Mouse (Mus musculus): Measurements from ENCODE around the gene Numbl.

The Numbl gene

GRCm38 (mm10) chr7:27291795-27292466 is 33.7 kb downstream of the Numbl start:
- peak; percentile 70 for DNase-seq (ENCODE audit: low read depth, low spot score)

GRCm38 (mm10) chr7:27295956-27296355 is 37.7 kb downstream of the Numbl start:
- peak; percentile 58 for DNase-seq (ENCODE audit: low read depth, low spot score)

- DNase-seq (ENCODE audit: low read depth, low spot score) = no peak
Measured at GRCm38 (mm10) chr7:27296518-27296917, 38.3 kb downstream of the Numbl start.

GRCm38 (mm10) chr7:27298033-27298610 is 39.9 kb downstream of the Numbl start:
- no peak for DNase-seq (ENCODE audit: low read depth, low spot score)

DNA sequence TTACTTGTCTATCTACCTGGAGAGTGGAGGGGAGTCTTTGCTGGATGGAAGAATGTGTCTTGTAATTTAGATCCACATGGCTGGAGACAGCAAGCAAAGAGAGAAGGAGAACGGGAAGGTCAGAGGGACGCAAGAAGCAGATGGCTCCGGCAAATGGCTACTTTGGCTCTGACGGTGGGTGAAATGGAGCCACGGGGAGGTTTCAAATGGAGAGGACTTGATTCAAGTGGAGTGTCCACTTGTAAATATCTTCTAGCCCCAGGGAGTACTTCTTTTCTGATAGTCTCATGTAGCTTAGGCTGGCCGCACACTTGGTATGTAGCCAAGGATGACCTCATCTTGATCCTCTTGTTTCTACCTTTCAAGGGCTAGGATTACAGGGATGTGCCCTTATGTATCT is 40.6 kb downstream of the Numbl start:
- no peak for DNase-seq (ENCODE audit: low read depth, low spot score)

DNA sequence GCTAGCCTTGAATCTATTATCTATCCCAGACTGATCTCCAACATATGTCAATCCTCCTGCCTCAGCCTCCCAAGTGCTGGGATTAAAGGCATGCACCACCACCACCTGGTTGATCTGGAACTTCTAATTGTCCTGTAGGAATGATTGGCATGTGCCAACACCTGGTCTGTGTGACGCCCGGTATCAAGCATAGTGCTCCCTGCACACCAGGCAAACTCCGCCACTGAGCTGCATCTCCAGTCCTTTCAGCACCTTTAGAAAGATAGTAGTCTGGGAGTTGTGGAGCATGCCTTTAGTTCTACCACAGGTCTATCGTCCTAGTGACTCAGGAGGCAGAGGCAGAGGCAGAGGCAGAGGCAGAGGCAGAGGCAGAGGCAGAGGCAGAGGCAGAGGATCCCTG is 42.1 kb downstream of the Numbl start:
- no peak for DNase-seq (ENCODE audit: low read depth, low spot score)

GRCm38 (mm10) chr7:27300801-27301200 is 42.6 kb downstream of the Numbl start:
- no peak for DNase-seq (ENCODE audit: low read depth, low spot score)

DNA sequence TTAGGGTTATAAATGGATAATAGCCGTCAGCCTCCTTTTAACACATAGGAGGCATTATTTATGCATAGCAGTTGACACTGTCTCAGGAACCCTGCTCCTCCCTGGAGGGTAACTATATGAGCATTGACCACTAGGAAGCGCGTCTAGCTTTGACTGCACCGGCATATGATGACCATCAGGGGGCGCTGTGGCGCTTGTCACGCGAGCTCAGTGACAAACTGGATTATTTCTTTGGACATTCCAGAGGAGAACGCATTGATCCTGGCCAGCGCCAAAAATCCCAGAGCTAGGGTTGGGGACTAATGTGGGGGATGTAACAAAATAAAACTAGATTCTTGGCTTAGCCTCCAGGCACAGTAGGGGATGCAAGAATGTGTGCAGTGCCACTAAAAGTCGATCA is 43.9 kb downstream of the Numbl start:
- DNase-seq (ENCODE audit: low read depth, low spot score) = peak; percentile 56

DNA sequence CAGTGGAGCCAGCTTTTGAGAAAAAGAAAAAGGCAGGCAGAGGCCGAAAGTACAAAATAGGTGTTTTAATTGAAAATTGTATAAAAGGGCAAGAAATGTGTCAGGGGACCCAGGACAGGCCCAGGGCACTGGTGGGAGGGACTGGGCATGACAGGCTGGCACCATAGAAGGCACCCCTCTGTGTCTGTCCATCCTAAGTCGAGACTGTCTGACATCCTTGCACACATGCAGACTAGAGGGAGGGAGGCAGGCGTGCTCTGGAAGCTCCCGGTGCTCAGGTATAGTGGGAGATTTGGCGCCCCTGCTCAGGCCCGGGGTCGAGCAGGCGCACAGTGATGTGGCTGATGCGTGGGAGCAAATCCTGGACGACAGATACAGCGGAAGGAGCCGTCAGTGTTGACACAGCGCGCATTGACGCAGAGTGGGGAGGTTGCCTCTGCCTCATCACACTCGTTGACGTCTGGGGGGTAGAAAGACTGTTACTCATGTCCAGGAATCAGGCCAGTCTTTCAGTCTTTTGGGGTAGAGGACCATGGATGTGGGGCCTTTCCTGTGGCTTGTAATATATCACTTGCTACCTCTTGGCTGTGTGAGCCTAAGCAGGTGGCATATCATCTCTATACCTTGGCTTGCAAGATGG is 47.0 kb downstream of the Numbl start:
- no peak for DNase-seq (ENCODE audit: low read depth, low spot score)

- peak; percentile 32 for DNase-seq (ENCODE audit: low read depth, low spot score)
Measured at GRCm38 (mm10) chr7:27306161-27307160, 48.2 kb downstream of the Numbl start.

DNA sequence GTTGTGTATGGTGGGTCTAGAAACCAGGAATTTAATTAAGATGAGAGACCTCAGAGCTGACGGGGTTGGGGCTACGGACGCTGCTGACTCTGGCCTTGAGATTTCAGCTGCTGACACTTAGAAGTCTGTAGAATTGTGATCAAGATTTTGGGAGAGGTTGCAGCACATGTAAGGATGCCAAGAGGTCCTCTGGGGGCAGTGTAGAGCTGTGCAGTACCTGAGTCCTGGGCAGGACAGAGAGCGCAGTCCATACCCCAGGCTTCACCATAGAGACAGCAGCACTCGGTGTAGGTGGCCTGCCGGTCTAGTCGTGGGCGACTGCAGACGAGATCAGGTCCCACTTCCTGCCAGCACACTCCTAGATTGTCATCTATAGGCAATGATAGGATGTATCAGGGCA is 49.3 kb downstream of the Numbl start:
- no peak for DNase-seq (ENCODE audit: low read depth, low spot score)

GRCm38 (mm10) chr7:27308821-27309549 is 50.8 kb downstream of the Numbl start:
- no peak for DNase-seq (ENCODE audit: low read depth, low spot score)

DNA sequence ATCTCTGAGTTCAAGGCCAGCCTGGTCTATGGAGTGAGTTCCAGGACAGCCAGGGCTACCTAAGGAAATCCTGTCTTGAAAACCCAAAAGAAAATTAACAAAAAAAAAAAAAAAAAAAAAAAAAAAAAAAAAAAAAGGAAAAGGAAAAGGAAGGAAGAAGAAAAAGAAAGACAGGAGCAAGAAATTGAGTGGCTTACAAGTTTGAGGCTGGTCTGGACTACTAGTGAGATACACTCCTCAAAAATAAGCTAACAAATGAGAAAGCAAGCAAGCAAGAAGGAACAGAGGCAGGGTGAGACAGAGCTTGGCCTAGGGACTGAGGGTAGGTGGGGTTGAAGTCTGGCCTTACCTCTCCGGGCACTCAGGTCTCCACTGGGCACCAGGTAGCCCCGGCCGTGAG is 51.6 kb downstream of the Numbl start:
- DNase-seq (ENCODE audit: low read depth, low spot score) = no peak

DNA sequence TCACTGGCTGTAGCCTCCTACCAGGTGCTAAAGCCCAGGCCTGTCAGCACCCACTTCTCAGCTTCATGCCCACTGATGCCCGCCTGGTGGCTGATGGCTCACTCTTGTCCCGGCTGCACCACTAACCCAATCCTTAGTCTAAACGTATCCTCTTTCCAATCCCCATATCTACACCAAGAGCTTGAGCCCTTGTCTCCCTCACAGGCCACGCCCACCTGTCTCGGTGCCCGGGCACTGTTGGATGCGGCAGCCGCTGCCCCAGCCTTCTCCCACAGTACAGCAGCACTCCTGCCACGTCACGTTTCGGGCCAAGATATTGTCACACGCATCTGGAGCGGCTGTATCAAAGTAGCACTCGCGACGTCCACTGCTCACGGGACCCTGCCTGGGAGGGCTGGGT is 52.1 kb downstream of the Numbl start:
- DNase-seq (ENCODE audit: low read depth, low spot score) = no peak

- no peak for DNase-seq (ENCODE audit: low read depth, low spot score)
Measured at GRCm38 (mm10) chr7:27310996-27311535, 52.8 kb downstream of the Numbl start.

DNA sequence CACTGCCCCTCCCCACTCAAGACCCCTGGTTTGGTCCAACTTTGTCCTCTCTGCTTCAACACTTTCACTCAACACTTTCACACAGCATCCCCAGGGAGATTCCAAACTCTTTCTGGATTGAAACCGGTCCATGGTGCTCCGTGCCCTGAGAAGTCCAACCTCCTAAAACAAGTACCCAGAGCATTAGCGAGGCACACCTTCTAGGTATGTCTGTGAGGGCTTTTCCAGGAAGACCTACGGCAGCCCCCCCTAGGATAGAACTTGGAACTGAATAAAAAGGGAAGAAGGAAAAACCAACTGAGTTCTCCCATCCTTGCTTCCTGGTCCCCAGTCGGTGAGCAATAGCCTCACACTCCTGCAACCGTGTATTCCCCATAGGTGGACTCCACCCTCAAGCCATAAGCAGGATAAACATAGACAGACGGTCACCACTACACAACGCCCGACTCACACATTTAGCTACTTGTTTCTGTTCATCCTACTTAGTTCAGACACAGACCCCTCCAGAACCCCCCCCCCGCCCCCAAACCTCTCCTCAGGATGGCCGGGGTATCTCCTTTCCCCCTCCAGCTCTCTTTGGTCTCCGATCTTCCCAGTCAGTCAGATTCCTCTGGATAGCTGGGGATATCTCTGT is 53.5 kb downstream of the Numbl start:
- no peak for DNase-seq (ENCODE audit: low read depth, low spot score)

- DNase-seq (ENCODE audit: low read depth, low spot score) = no peak
Measured at GRCm38 (mm10) chr7:27314393-27314792, 56.2 kb downstream of the Numbl start.

DNA sequence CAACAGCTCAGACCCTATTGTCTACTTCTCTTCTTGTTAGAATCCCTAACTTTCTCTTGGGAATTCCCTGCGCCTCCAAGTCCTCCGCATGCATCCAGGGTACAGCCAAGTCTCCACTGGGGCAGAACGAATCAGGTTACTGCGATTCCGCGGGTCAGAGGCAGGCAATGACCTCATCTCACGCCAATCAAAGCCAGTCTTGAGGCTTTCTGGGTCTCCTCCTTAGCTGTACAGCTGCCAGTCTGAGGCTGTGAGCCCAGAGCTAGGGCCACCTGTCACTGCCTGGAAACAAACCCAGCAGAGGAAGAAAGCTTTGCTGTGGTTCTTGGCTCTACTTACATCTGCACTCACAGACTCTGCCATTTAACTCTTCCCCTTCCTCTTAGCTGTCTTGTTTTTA is 57.7 kb downstream of the Numbl start:
- no peak for DNase-seq (ENCODE audit: low read depth, low spot score)

GRCm38 (mm10) chr7:27319411-27319810 is 61.2 kb downstream of the Numbl start:
- DNase-seq (ENCODE audit: low read depth, low spot score) = no peak

GRCm38 (mm10) chr7:27322291-27322690 is 64.1 kb downstream of the Numbl start:
- no peak for DNase-seq (ENCODE audit: low read depth, low spot score)

Measured in 3T3-L1 (cell line).